Mouse (Mus musculus) C2C12 (cell line): ENCODE results near the gene 9130213A22Rik. TPM values are rescaled to one million over a fixed set of nuclear protein-coding genes. Genes with fewer than 3 reads are reported as not detected.

Experiments used
- H3K27me3 ChIP-seq: one replicate; pipeline ENCODE4 v1.6.1; 2011; ENCODE audit not compliant: control insufficient read depth, insufficient read depth, insufficient read length
- H3K36me3 ChIP-seq: one replicate; pipeline ENCODE4 v1.6.1; 2011; ENCODE audit not compliant: control insufficient read depth, insufficient read depth
- H3K4me3 ChIP-seq: one replicate; pipeline ENCODE4 v1.5.1; 2011; ENCODE audit warnings: mild to moderate bottlenecking, control low read depth; ENCODE audit not compliant: poor library complexity, insufficient read depth, severe bottlenecking
- H3K79me2 ChIP-seq: one replicate; pipeline ENCODE4 v1.6.1; 2011; ENCODE audit not compliant: control insufficient read depth, insufficient read depth
- H3K79me3 ChIP-seq: one replicate; pipeline ENCODE4 v1.6.1; 2011; ENCODE audit warnings: low read depth, control low read depth
- H3ac ChIP-seq: one replicate; pipeline ENCODE3; 2011; ENCODE audit warnings: low read depth; ENCODE audit not compliant: control insufficient read depth, insufficient read length
- CEBPB ChIP-seq: IDR thresholded peaks from one replicate; pipeline ENCODE4 v1.6.1; 2011; ENCODE audit warnings: low read depth, mild to moderate bottlenecking, control low read depth, moderate library complexity
- CTCF ChIP-seq: IDR thresholded peaks from one replicate; pipeline ENCODE4 v1.5.1; 2011; ENCODE audit not compliant: control insufficient read depth, insufficient read depth, insufficient read length
- FOSL1 ChIP-seq: IDR thresholded peaks from one replicate; pipeline ENCODE4 v1.8.0; 2011; ENCODE audit warnings: mild to moderate bottlenecking, low read length; ENCODE audit not compliant: poor library complexity, insufficient read depth, severe bottlenecking
- MAX ChIP-seq: IDR thresholded peaks from one replicate; pipeline ENCODE4 v1.6.1; 2011; ENCODE audit warnings: mild to moderate bottlenecking, control low read depth
- MYOD1 ChIP-seq: IDR thresholded peaks from one replicate; pipeline ENCODE4 v1.6.1; 2011; ENCODE audit warnings: low read depth; ENCODE audit not compliant: control insufficient read depth, insufficient read length
- MYOG ChIP-seq: IDR thresholded peaks from one replicate; pipeline ENCODE4 v1.6.1; 2011; ENCODE audit not compliant: control insufficient read depth, insufficient read length; ENCODE audit errors: extremely low read depth
- USF1 ChIP-seq: IDR thresholded peaks from one replicate; pipeline ENCODE4 v1.6.1; 2011; ENCODE audit warnings: low read depth, mild to moderate bottlenecking, control low read depth, moderate library complexity
- polyA plus RNA-seq: library from polyadenylated mRNA; unstranded; fragments of >200 nt; fragmentation: generic; extraction: Trizol; gene quantifications from one replicate; pipeline ENCODE4 v1.2.1, GENCODE M21; 2012; ENCODE audit warnings: missing spikeins

Gene 9130213A22Rik
- polyA plus RNA-seq, 1 experiment = 0.21 TPM

DNA sequence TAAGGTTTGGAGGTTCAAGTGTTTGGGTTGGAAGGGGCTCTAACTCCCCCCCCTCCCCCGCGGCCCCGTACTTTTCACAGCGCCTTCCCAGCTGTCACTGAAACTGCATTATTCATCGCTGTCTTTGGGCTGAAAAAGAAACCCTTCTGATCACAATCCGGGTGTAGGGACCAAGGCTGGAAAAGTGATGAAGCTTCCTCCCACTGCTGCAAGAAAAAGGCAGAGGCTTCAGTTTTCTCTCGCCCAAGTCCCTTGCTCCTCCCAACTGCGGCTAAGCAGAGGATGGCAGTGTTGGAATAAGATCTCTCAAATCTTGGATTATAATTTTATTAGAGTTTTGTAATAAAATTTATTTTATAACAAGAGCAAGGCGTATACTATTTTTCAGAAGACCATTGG lies 49.7 kb downstream of the 9130213A22Rik start:
- Histone ChIP-seq H3K79me2 (no peaks in the 10 kb centered on the region), H3K36me3 (no peaks in the 10 kb centered on the region), H3ac (peak overlapping the region; percentile 64), H3K79me3 (no peaks in the 10 kb centered on the region), H3K27me3 (no peaks in the 10 kb centered on the region), H3K4me3 (peak overlapping the region; percentile 3)
- no peak for TF ChIP-seq CEBPB
- no peak for TF ChIP-seq MAX
- TF ChIP-seq USF1 = no peak
- TF ChIP-seq CTCF = no peak
- no peak for TF ChIP-seq FOSL1
- no peak for TF ChIP-seq MYOG
- no peak for TF ChIP-seq MYOD1

GRCm38 (mm10) chr11:69072234-69072633 lies 50.2 kb downstream of the 9130213A22Rik start:
- TF ChIP-seq MYOD1 (no peak), USF1 (no peak), MYOG (no peak), CEBPB (no peak), CTCF (no peak), FOSL1 (no peak), MAX (no peak)
- no peaks in the 10 kb centered on the region for H3K79me2 ChIP-seq
- no peaks in the 10 kb centered on the region for H3K36me3 ChIP-seq
- no peak overlapping the region for H3ac ChIP-seq
- H3K79me3 ChIP-seq = no peaks in the 10 kb centered on the region
- H3K27me3 ChIP-seq = no peaks in the 10 kb centered on the region
- no peak overlapping the region for H3K4me3 ChIP-seq

GRCm38 (mm10) chr11:69071262-69071661 lies 51.1 kb downstream of the 9130213A22Rik start:
- Histone ChIP-seq H3ac (peak overlapping the region; percentile 96), H3K79me2 (no peaks in the 10 kb centered on the region), H3K36me3 (no peaks in the 10 kb centered on the region), H3K4me3 (peak overlapping the region; percentile 65), H3K27me3 (no peaks in the 10 kb centered on the region), H3K79me3 (no peaks in the 10 kb centered on the region)
- no peak for TF ChIP-seq MAX
- no peak for TF ChIP-seq USF1
- TF ChIP-seq CEBPB = no peak
- TF ChIP-seq FOSL1 = peak; percentile 22
- TF ChIP-seq MYOD1 = no peak
- no peak for TF ChIP-seq CTCF
- TF ChIP-seq MYOG = no peak

DNA sequence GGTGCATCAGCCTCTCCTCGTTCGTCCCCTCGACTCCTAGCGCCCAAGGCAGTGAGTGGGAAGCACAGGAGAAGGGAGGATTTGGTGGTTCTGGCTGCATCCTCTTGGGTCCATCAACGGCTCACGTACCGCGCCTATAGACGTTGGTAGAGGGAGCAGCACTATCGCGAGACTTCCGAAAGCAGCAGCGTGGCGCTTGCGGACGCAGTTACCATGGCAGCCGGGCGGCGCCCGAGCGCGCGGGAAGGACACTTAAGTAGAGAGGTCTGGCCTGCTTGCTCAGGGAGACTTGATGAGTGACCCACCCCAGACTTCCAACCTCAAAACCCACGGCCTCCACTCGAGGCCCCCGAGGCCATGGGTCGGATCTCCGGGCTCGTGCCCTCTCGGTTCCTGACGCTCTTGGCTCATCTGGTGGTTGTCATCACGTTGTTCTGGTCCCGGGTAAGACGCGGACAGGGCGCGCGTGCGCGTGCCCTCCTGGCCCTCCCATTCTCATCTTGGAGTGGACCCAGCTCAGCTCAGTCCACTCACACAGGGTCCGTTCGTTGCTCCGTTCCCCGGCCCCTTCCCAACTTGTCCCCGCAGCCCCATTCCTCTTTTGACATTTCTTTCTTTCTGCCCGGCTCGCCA lies 51.7 kb downstream of the 9130213A22Rik start, which contains the start of gene Tmem107:
Gene Tmem107, plus strand, starts transcription at position 217 of the 633 bp plus-strand sequence.
- Histone ChIP-seq H3K79me3 (no peaks in the 10 kb centered on the region), H3K36me3 (no peaks in the 10 kb centered on the region), H3K27me3 (no peaks in the 10 kb centered on the region), H3ac (peak within 1 kb of the TSS; percentile 96), H3K79me2 (no peaks in the 10 kb centered on the region), H3K4me3 (peak within 1 kb of the TSS; percentile 65)
- TF ChIP-seq MAX (peak; percentile 74), CEBPB (no peak), USF1 (no peak)

DNA sequence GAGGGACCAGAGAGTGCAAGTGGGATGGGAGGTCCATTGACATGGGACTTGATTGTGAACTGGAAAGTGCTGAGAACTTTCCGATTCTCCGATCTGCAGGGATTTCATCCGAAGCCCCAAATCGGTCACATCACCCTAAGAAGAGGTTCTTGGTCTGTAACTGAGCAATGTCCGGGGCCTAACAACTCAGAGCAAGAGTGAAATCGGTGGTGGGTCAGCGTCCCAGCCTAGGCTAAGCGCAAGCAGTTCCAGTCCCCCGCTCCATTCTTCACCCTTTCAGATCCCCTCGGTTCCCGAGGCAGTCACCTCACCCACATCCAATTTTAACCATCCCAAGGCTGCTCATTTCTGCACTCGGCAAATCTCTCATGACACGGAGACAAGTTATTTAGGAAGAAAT lies 52.3 kb downstream of the 9130213A22Rik start:
- Histone ChIP-seq H3K79me3 (no peaks in the 10 kb centered on the region), H3K79me2 (no peaks in the 10 kb centered on the region), H3K27me3 (no peaks in the 10 kb centered on the region), H3K36me3 (no peaks in the 10 kb centered on the region), H3K4me3 (peak overlapping the region; percentile 65), H3ac (peak overlapping the region; percentile 96)
- no peak for TF ChIP-seq USF1
- TF ChIP-seq CTCF = no peak
- TF ChIP-seq FOSL1 = no peak
- TF ChIP-seq CEBPB = no peak
- no peak for TF ChIP-seq MAX
- no peak for TF ChIP-seq MYOD1
- TF ChIP-seq MYOG = no peak

Other genes starting within 250 kb of the 9130213A22Rik start
- gene Rnf222, start 234.0 kb downstream of the 9130213A22Rik start, polyA plus RNA-seq = not detected
- 625 TPM for gene Rpl26, start 221.0 kb downstream of the 9130213A22Rik start, polyA plus RNA-seq
- gene Odf4, start 195.5 kb downstream of the 9130213A22Rik start, polyA plus RNA-seq = not detected
- gene Arhgef15, start 165.1 kb downstream of the 9130213A22Rik start, polyA plus RNA-seq = 0.25 TPM
- 0.88 TPM for gene Slc25a35, start 154.5 kb downstream of the 9130213A22Rik start, polyA plus RNA-seq
- 76.2 TPM for gene Rangrf, start 147.4 kb downstream of the 9130213A22Rik start, polyA plus RNA-seq
- gene Pfas, start 114.1 kb downstream of the 9130213A22Rik start, polyA plus RNA-seq = 22.2 TPM
- 35.0 TPM for gene Ctc1, start 106.7 kb downstream of the 9130213A22Rik start, polyA plus RNA-seq
- 76.6 TPM for gene Aurkb, start 76.9 kb downstream of the 9130213A22Rik start, polyA plus RNA-seq
- 14.3 TPM for gene Borcs6, start 62.9 kb downstream of the 9130213A22Rik start, polyA plus RNA-seq
- 41.9 TPM for gene Tmem107, start 51.8 kb downstream of the 9130213A22Rik start, polyA plus RNA-seq
- gene Vamp2, start 34.1 kb downstream of the 9130213A22Rik start, polyA plus RNA-seq = 20.9 TPM
- gene Per1, start 27.4 kb downstream of the 9130213A22Rik start, polyA plus RNA-seq = 4.5 TPM
- 0.06 TPM for gene Hes7, start 2.2 kb downstream of the 9130213A22Rik start, polyA plus RNA-seq
- gene Aloxe3, start 3.3 kb upstream of the 9130213A22Rik start, polyA plus RNA-seq = 0.14 TPM
- not detected for gene Alox12b, start 34.4 kb upstream of the 9130213A22Rik start, polyA plus RNA-seq
- 0.06 TPM for gene Alox8, start 75.3 kb upstream of the 9130213A22Rik start, polyA plus RNA-seq
- not detected for gene Gucy2e, start 114.4 kb upstream of the 9130213A22Rik start, polyA plus RNA-seq
- 9.9 TPM for gene Cntrob, start 201.2 kb upstream of the 9130213A22Rik start, polyA plus RNA-seq
- gene Trappc1, start 201.4 kb upstream of the 9130213A22Rik start, polyA plus RNA-seq = 114 TPM
- 3.2 TPM for gene Kcnab3, start 203.7 kb upstream of the 9130213A22Rik start, polyA plus RNA-seq
- gene Rnf227, start 217.9 kb upstream of the 9130213A22Rik start, polyA plus RNA-seq = 3.9 TPM
- gene Chd3, start 246.8 kb upstream of the 9130213A22Rik start, polyA plus RNA-seq = 100 TPM